Mouse (Mus musculus): ENCODE data around the gene 4930558K02Rik. TPM values are rescaled to one million over a fixed set of nuclear protein-coding genes. Genes with fewer than 3 reads are reported as not detected.

4930558K02Rik gene
- polyA plus RNA-seq, 1 experiment from 2014 or later = not detected

DNA sequence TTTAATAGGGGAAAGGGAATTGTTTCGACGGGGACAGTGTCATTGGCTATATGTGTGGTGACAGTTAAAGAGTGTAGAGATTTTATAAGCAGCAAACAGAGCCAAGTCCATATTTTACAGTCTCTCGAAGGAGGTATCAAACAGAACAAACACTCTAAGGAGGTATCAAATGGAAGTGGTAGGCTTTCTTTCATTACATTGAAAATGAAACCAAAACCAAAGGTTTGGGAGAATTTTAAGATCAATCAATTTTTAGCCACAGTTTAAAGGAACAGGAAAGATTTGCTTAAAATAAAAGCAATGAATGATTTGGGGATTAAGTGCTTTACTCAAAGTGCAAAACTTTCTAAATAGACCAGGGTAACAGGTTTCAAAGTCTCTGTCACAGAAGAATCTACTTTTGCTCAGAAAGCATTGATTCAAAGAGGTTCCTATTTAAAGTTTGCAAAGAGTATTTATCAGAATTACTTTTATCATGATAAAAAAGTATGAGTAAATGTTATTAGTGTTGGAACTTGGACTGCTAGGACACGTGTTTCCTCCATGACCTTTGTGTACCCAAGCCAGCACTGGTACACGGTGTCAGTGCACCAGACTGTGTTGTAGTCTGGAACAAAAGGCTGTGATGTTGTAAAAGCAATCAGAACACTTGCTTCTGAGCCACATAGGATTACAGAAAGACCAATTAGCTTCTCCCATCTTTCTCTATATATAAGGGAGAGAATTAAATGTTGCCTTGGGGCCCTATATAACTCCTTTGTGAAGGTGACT lies 28.2 kb downstream of the 4930558K02Rik start:
- H3K36me3 ChIP-seq (ENCODE audit: control insufficient read depth, insufficient read depth, low read length) = no peaks in the 10 kb centered on the region
- no peak overlapping the region for H3K27ac ChIP-seq (ENCODE audit: low read depth, low read length)
- no peaks in the 10 kb centered on the region for H3K4me1 ChIP-seq (ENCODE audit: control insufficient read depth, insufficient read depth, low read length)
- ATAC-seq (ENCODE audit: insufficient read depth, low FRiP score, low TSS enrichment) (no peak), DNase-seq (ENCODE audit: low spot score) (no peak)
- no peak overlapping the region for H3K9ac ChIP-seq (ENCODE audit: low read length)
- WGBS = 80% methylated on average over 5 of the region's 5 CpGs
- H3K4me3 ChIP-seq (ENCODE audit: low read depth, low read length) = no peak overlapping the region
- H3K27me3 ChIP-seq (ENCODE audit: control insufficient read depth, insufficient read depth, low read length) = no peaks in the 10 kb centered on the region
- no peaks in the 10 kb centered on the region for H3K9me3 ChIP-seq (ENCODE audit: control insufficient read depth, low read length)
- no peak overlapping the region for H3K4me2 ChIP-seq (ENCODE audit: low read depth)

DNA sequence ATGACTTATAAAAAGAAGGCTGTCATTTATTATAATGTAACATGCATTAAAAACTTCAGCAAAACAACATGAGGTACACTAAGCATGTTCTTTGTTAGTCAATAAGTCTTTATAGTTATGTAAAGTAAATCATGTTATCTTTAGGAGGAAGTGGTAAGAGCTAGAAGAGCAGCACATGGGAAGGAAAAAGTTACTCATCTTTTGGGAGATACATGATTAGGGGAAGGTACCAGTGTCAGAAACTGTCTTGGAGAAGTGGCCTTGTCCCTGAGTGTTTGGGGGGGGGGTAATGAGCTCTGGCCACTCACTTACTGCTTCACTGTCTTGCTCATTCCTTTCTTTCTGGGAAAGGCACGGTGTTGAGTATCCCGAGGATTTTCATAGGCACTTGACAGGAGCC lies 37.4 kb downstream of the 4930558K02Rik start:
- H3K4me1 ChIP-seq (ENCODE audit: control insufficient read depth, insufficient read depth, low read length) = no peaks in the 10 kb centered on the region
- 91% methylated on average over 2 of the region's 2 CpGs for WGBS
- no peaks in the 10 kb centered on the region for H3K36me3 ChIP-seq (ENCODE audit: control insufficient read depth, insufficient read depth, low read length)
- no peak overlapping the region for H3K4me3 ChIP-seq (ENCODE audit: low read depth, low read length)
- H3K4me2 ChIP-seq (ENCODE audit: low read depth) = no peak overlapping the region
- ATAC-seq (ENCODE audit: insufficient read depth, low FRiP score, low TSS enrichment) (no peak), DNase-seq (ENCODE audit: low spot score) (no peak)
- H3K9ac ChIP-seq (ENCODE audit: low read length) = no peak overlapping the region
- no peaks in the 10 kb centered on the region for H3K9me3 ChIP-seq (ENCODE audit: control insufficient read depth, low read length)
- no peaks in the 10 kb centered on the region for H3K27me3 ChIP-seq (ENCODE audit: control insufficient read depth, insufficient read depth, low read length)
- no peak overlapping the region for H3K27ac ChIP-seq (ENCODE audit: low read depth, low read length)

GRCm38 (mm10) chr1:161932286-161932685 lies 47.1 kb downstream of the 4930558K02Rik start:
- no peaks in the 10 kb centered on the region for H3K9me3 ChIP-seq (ENCODE audit: control insufficient read depth, low read length)
- 92% methylated on average over 4 of the region's 4 CpGs for WGBS
- H3K27me3 ChIP-seq (ENCODE audit: control insufficient read depth, insufficient read depth, low read length) = no peaks in the 10 kb centered on the region
- H3K9ac ChIP-seq (ENCODE audit: low read length) = no peak overlapping the region
- ATAC-seq (ENCODE audit: insufficient read depth, low FRiP score, low TSS enrichment) = no peak
- no peaks in the 10 kb centered on the region for H3K4me1 ChIP-seq (ENCODE audit: control insufficient read depth, insufficient read depth, low read length)
- no peak overlapping the region for H3K27ac ChIP-seq (ENCODE audit: low read depth, low read length)
- no peak for DNase-seq (ENCODE audit: low spot score)
- H3K4me3 ChIP-seq (ENCODE audit: low read depth, low read length) = no peak overlapping the region
- no peak overlapping the region for H3K4me2 ChIP-seq (ENCODE audit: low read depth)
- H3K36me3 ChIP-seq (ENCODE audit: control insufficient read depth, insufficient read depth, low read length) = no peaks in the 10 kb centered on the region

DNA sequence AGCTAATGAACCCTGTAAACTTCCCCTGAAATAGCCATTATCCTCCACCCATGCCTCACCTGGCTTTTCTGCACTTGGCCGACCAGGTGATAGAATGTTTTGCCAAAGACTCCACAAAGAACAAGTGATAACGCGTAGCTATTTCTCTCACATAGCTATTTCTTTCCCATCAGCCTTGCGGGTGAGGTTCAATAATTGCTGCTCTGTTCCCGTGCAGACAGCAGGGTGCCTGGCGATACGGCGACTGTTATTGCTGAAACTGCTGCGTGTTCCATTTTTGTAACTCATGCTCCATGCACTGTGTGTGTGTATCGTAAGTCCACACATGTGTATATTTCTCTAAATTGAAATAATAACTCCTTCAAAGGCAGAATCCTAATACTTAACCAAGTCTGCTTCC lies 47.6 kb downstream of the 4930558K02Rik start:
- ATAC-seq (ENCODE audit: insufficient read depth, low FRiP score, low TSS enrichment) = no peak
- Histone ChIP-seq H3K4me3 (ENCODE audit: low read depth, low read length) (no peak overlapping the region), H3K4me1 (ENCODE audit: control insufficient read depth, insufficient read depth, low read length) (no peaks in the 10 kb centered on the region), H3K27ac (ENCODE audit: low read depth, low read length) (no peak overlapping the region), H3K9ac (ENCODE audit: low read length) (no peak overlapping the region), H3K27me3 (ENCODE audit: control insufficient read depth, insufficient read depth, low read length) (no peaks in the 10 kb centered on the region), H3K9me3 (ENCODE audit: control insufficient read depth, low read length) (no peaks in the 10 kb centered on the region), H3K36me3 (ENCODE audit: control insufficient read depth, insufficient read depth, low read length) (no peaks in the 10 kb centered on the region), H3K4me2 (ENCODE audit: low read depth) (no peak overlapping the region)
- no peak for DNase-seq (ENCODE audit: low spot score)
- 79% methylated on average over 10 of the region's 10 CpGs for WGBS

GRCm38 (mm10) chr1:161931313-161931712 lies 48.1 kb downstream of the 4930558K02Rik start:
- Histone ChIP-seq H3K4me2 (ENCODE audit: low read depth) (no peak overlapping the region), H3K9me3 (ENCODE audit: control insufficient read depth, low read length) (no peaks in the 10 kb centered on the region), H3K9ac (ENCODE audit: low read length) (no peak overlapping the region), H3K36me3 (ENCODE audit: control insufficient read depth, insufficient read depth, low read length) (no peaks in the 10 kb centered on the region), H3K27me3 (ENCODE audit: control insufficient read depth, insufficient read depth, low read length) (no peaks in the 10 kb centered on the region), H3K4me3 (ENCODE audit: low read depth, low read length) (no peak overlapping the region), H3K4me1 (ENCODE audit: control insufficient read depth, insufficient read depth, low read length) (no peaks in the 10 kb centered on the region), H3K27ac (ENCODE audit: low read depth, low read length) (no peak overlapping the region)
- WGBS = 48% methylated on average over 4 of the region's 4 CpGs
- no peak for DNase-seq (ENCODE audit: low spot score)
- no peak for ATAC-seq (ENCODE audit: insufficient read depth, low FRiP score, low TSS enrichment)

GRCm38 (mm10) chr1:161927976-161928375 lies 51.5 kb downstream of the 4930558K02Rik start:
- H3K4me3 ChIP-seq (ENCODE audit: low read depth, low read length) = no peak overlapping the region
- no peak overlapping the region for H3K4me2 ChIP-seq (ENCODE audit: low read depth)
- H3K9me3 ChIP-seq (ENCODE audit: control insufficient read depth, low read length) = no peaks in the 10 kb centered on the region
- no peak for ATAC-seq (ENCODE audit: insufficient read depth, low FRiP score, low TSS enrichment)
- no peak overlapping the region for H3K27ac ChIP-seq (ENCODE audit: low read depth, low read length)
- WGBS = 88% methylated on average over 2 of the region's 2 CpGs
- H3K27me3 ChIP-seq (ENCODE audit: control insufficient read depth, insufficient read depth, low read length) = no peaks in the 10 kb centered on the region
- no peaks in the 10 kb centered on the region for H3K4me1 ChIP-seq (ENCODE audit: control insufficient read depth, insufficient read depth, low read length)
- no peaks in the 10 kb centered on the region for H3K36me3 ChIP-seq (ENCODE audit: control insufficient read depth, insufficient read depth, low read length)
- no peak for DNase-seq (ENCODE audit: low spot score)
- H3K9ac ChIP-seq (ENCODE audit: low read length) = no peak overlapping the region

DNA sequence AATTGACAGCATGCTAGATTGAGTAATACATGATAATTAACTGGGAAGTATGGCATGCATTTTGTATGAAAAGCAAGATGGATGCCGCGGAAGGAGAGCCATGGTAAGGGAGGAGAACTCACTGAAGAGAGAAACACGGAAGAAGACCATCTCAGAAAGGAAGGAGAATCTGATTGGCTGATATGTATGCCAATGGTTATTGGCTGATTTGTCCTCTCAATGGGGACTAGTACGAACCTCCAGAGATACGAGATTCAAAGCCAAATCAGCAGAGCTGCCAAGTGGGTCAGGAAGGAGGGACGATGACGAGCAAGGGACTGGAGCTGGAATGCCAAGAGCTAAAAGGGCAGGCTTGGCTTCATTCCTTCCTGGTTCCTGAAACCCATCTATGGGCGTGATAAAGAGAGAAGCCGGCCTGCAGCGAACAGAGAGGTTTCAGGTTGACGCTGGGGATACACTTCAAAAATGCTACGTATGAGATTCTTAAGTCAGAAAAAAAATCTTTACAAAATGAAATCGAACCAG lies 54.1 kb downstream of the 4930558K02Rik start:
- no peak for ATAC-seq (ENCODE audit: insufficient read depth, low FRiP score, low TSS enrichment)

DNA sequence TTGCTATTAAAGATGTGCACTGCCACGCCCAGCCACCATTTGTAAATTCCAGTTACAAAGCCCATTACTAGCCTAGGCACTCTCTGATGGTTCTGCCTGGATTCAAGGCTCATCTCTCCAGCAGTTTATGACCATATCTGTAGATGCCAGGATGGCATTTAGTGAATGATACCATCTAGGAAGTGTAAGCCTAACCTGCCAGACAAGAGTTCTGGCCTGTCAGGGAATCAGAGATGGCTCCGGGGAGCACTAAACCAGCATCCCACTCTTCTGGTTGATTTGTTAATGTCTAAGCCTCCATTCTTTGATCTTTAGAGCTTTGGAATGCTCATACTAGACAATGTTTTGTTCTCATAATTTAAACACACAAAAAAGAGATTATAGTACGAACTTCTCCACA lies 55.1 kb downstream of the 4930558K02Rik start:
- WGBS = 71% methylated on average over 3 of the region's 3 CpGs
- H3K4me3 ChIP-seq (ENCODE audit: low read depth, low read length) = no peak overlapping the region
- no peaks in the 10 kb centered on the region for H3K4me1 ChIP-seq (ENCODE audit: control insufficient read depth, insufficient read depth, low read length)
- no peaks in the 10 kb centered on the region for H3K27me3 ChIP-seq (ENCODE audit: control insufficient read depth, insufficient read depth, low read length)
- H3K9me3 ChIP-seq (ENCODE audit: control insufficient read depth, low read length) = no peaks in the 10 kb centered on the region
- no peak overlapping the region for H3K9ac ChIP-seq (ENCODE audit: low read length)
- ATAC-seq (ENCODE audit: insufficient read depth, low FRiP score, low TSS enrichment) (no peak), DNase-seq (ENCODE audit: low spot score) (no peak)
- no peaks in the 10 kb centered on the region for H3K36me3 ChIP-seq (ENCODE audit: control insufficient read depth, insufficient read depth, low read length)
- no peak overlapping the region for H3K27ac ChIP-seq (ENCODE audit: low read depth, low read length)
- no peak overlapping the region for H3K4me2 ChIP-seq (ENCODE audit: low read depth)

More for the DNA sequence above, 54.1 kb downstream of the 4930558K02Rik start:
- Histone ChIP-seq H3K4me2 (ENCODE audit: low read depth) (no peak overlapping the region), H3K27ac (ENCODE audit: low read depth, low read length) (no peak overlapping the region), H3K36me3 (ENCODE audit: control insufficient read depth, insufficient read depth, low read length) (no peaks in the 10 kb centered on the region), H3K4me1 (ENCODE audit: control insufficient read depth, insufficient read depth, low read length) (no peaks in the 10 kb centered on the region), H3K27me3 (ENCODE audit: control insufficient read depth, insufficient read depth, low read length) (no peaks in the 10 kb centered on the region), H3K9me3 (ENCODE audit: control insufficient read depth, low read length) (no peaks in the 10 kb centered on the region), H3K9ac (ENCODE audit: low read length) (no peak overlapping the region), H3K4me3 (ENCODE audit: low read depth, low read length) (no peak overlapping the region)
- DNase-seq (ENCODE audit: low spot score) = no peak
- 90% methylated on average over 13 of the region's 13 CpGs for WGBS

DNA sequence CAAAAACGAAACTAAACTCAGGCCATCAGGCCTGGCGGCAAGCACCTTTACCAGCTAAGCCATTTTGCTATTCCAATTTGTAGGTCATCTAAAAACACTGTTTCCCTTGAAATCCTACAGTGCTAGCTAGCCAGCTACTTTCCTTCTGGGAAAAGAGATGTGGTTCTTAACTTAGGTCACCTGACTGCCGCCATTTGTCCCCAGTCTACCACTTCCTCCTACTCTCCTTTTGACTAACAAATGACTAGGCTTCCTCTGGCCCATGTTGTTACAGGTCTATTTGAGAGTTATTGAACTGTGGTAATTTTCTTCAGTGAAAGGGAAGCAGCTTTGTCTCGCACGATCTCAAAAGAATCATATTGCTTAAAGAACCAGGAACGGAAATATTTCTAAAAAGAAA lies 57.5 kb downstream of the 4930558K02Rik start:
- no peak overlapping the region for H3K4me3 ChIP-seq (ENCODE audit: low read depth, low read length)
- no peak overlapping the region for H3K9ac ChIP-seq (ENCODE audit: low read length)
- WGBS = 82% methylated on average over 6 of the region's 6 CpGs
- no peaks in the 10 kb centered on the region for H3K9me3 ChIP-seq (ENCODE audit: control insufficient read depth, low read length)
- H3K4me1 ChIP-seq (ENCODE audit: control insufficient read depth, insufficient read depth, low read length) = no peaks in the 10 kb centered on the region; the same call in 1 of the 2 replicates
- H3K27ac ChIP-seq (ENCODE audit: low read depth, low read length) = no peak overlapping the region
- ATAC-seq (ENCODE audit: insufficient read depth, low FRiP score, low TSS enrichment) (no peak), DNase-seq (ENCODE audit: low spot score) (no peak)
- no peak overlapping the region for H3K4me2 ChIP-seq (ENCODE audit: low read depth)
- H3K27me3 ChIP-seq (ENCODE audit: control insufficient read depth, insufficient read depth, low read length) = no peaks in the 10 kb centered on the region
- H3K36me3 ChIP-seq (ENCODE audit: control insufficient read depth, insufficient read depth, low read length) = no peaks in the 10 kb centered on the region

Measured in neural tube, embryonic 11.5 days (tissue).